Mouse (Mus musculus): ENCODE data around the gene Slit1. TPM values are rescaled to one million over a fixed set of nuclear protein-coding genes. Genes with fewer than 3 reads are reported as not detected.

The Slit1 gene
- polyA plus RNA-seq, 1 experiment = 0.80 TPM

DNA sequence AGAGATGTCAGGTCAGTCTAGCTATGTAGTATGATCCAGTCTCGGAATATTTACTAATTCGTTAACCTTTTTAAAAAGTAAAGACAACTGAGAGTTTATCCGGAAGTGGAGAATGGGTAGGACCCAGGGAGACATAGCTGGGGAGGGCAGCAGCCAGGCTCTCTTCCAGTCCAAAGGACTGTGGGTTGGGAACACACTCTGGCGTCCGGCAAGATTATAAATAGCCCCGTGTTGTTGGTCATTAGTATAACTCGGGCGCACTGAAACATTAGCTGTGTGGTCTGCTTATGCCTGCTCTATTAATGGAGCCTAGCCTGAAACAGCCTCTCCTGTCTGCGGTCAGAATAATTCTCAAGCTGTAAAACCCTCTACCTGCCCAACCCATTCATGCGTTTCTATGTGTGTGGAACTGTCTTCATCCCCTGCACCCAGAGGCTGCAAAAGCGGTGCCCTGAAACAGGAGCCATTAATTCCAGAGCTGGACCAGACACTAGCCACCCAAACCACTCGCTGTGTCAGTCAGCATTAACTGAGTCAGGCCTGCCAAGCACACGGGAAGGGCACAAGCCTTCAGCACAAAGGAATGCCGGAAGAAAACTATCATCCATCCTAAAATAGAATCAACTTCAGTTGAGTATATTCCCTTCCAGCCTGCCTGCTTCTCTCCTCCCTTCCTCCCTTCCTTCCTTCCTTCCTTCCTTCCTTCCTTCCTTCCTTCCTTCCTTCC is 122.9 kb downstream of the Slit1 start:
- no peaks in the 10 kb centered on the region for H3K79me2 ChIP-seq (ENCODE audit: control insufficient read depth, insufficient read depth)
- no peaks in the 10 kb centered on the region for H3K27me3 ChIP-seq (ENCODE audit: control insufficient read depth, insufficient read depth, insufficient read length)
- no peak overlapping the region for H3K4me3 ChIP-seq
- no peak overlapping the region for H3ac ChIP-seq (ENCODE audit: control insufficient read depth, insufficient read length)
- TF ChIP-seq TCF12 (IDR thresholded peaks at IDR 0.05; ENCODE audit: insufficient read depth, poor library complexity, severe bottlenecking) = no peak
- peak in 1 of 3 experiments; percentile 10 for TF ChIP-seq MYOD1 (IDR thresholded peaks at IDR 0.05; ENCODE audit: control insufficient read depth in 1 of 3, insufficient read length in 2 of 3, low read depth in 2 of 3)
- peak in 1 of 3 experiments; percentile 26 for TF ChIP-seq MYOG (IDR thresholded peaks at IDR 0.05; ENCODE audit: control insufficient read depth in 1 of 3, insufficient read depth in 1 of 3, insufficient read length in 2 of 3, low read depth in 2 of 3)
- peak overlapping the region; percentile 63 for H3K4me2 ChIP-seq (ENCODE audit: low read depth)
- H3K36me3 ChIP-seq (ENCODE audit: control insufficient read depth, insufficient read depth) = no peaks in the 10 kb centered on the region

DNA sequence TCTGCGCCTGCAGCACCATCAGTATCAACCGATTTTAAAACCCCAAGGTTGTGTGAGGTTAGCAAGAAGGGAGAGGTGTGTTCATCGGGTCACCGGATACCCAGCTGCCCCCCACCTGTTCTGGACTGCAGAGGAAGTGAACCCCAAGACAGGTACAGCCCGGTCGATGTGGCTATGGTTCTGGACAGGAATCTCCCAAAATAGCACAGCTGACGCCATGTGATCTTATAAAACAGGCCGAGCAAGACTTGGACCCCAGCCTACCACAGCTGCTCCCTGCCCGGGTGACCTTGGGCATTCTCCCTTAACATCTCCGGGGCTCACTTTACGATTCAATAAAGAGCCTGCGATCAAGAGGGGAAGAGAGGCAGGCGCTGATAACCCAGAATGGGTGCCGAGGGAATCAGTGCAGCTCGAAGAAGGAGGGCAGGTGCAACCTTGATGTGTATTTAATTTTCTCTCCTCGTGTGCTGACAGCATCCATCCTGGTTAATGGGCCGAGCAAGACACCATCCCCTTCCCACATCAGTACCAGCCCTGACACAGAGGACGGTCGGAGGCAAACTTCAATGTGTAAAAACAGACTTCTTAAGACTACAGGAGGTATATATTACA is 124.6 kb downstream of the Slit1 start:
- Histone ChIP-seq H3K4me2 (ENCODE audit: low read depth) (peak overlapping the region; percentile 24), H3K36me3 (ENCODE audit: control insufficient read depth, insufficient read depth) (no peaks in the 10 kb centered on the region), H3ac (ENCODE audit: control insufficient read depth, insufficient read length) (no peak overlapping the region), H3K79me2 (ENCODE audit: control insufficient read depth, insufficient read depth) (no peaks in the 10 kb centered on the region), H3K4me3 (no peak overlapping the region), H3K27me3 (ENCODE audit: control insufficient read depth, insufficient read depth, insufficient read length) (peaks cover 7% of the 10 kb centered on the region)
- no peak for TF ChIP-seq TCF12 (IDR thresholded peaks at IDR 0.05; ENCODE audit: insufficient read depth, poor library complexity, severe bottlenecking)
- no peak for TF ChIP-seq MAX (IDR thresholded peaks at IDR 0.05; ENCODE audit: low read depth)
- TF ChIP-seq POLR2AphosphoS2 (IDR thresholded peaks at IDR 0.05; ENCODE audit: insufficient read length, low read depth) = no peak
- TF ChIP-seq REST (IDR thresholded peaks at IDR 0.05; ENCODE audit: insufficient read depth, insufficient read length) = no peak
- TF ChIP-seq CEBPB (IDR thresholded peaks at IDR 0.05; ENCODE audit: insufficient read depth, poor library complexity, severe bottlenecking) = no peak
- TF ChIP-seq MYOD1 (IDR thresholded peaks at IDR 0.05; ENCODE audit: control insufficient read depth in 1 of 3, insufficient read length in 2 of 3, low read depth in 2 of 3) = peak in 2 of 3 experiments; percentile 33 to 68
- TF ChIP-seq E2F4 (IDR thresholded peaks at IDR 0.05; ENCODE audit: insufficient read depth) = no peak
- TF ChIP-seq USF1 (IDR thresholded peaks at IDR 0.05; ENCODE audit: low read depth) = peak; percentile 38
- peak; percentile 33 to 76 (median 71) for TF ChIP-seq MYOG (IDR thresholded peaks at IDR 0.05; ENCODE audit: control insufficient read depth in 1 of 3, insufficient read depth in 1 of 3, insufficient read length in 2 of 3, low read depth in 2 of 3)

DNA sequence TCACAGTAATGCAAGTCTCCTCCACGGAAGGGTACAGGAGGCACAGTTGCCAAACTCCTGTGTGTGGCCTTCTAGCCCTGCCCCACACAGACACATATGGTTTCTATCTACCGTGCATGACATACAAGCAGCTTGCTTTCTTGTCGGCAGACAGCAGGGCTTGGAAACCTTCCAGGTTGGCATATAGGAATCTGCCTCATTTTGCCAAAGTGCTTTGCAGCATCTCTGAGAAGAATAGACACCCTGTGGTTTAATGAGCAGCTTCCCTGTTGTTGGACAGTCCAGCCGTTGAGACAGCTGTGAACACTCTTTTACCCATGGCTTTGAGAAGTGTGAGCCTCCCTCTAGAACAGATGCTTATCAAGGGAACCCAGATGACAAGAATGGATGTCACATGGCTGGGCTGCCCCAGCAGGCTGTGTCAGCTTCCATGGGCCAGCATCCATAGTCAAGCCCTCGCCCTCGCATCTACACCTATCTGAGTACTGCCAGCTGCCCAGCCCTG is 125.3 kb downstream of the Slit1 start:
- Histone ChIP-seq H3K4me3 (no peak overlapping the region), H3K36me3 (ENCODE audit: control insufficient read depth, insufficient read depth) (no peaks in the 10 kb centered on the region), H3K27me3 (ENCODE audit: control insufficient read depth, insufficient read depth, insufficient read length) (peaks cover 7% of the 10 kb centered on the region), H3K79me2 (ENCODE audit: control insufficient read depth, insufficient read depth) (no peaks in the 10 kb centered on the region), H3K4me2 (ENCODE audit: low read depth) (no peak overlapping the region), H3ac (ENCODE audit: control insufficient read depth, insufficient read length) (no peak overlapping the region)
- TF ChIP-seq MYOG (IDR thresholded peaks at IDR 0.05; ENCODE audit: control insufficient read depth in 1 of 3, insufficient read depth in 1 of 3, insufficient read length in 2 of 3, low read depth in 2 of 3) (no peak), CEBPB (IDR thresholded peaks at IDR 0.05; ENCODE audit: insufficient read depth, poor library complexity, severe bottlenecking) (no peak), MYOD1 (IDR thresholded peaks at IDR 0.05; ENCODE audit: control insufficient read depth in 1 of 3, insufficient read length in 2 of 3, low read depth in 2 of 3) (no peak), E2F4 (IDR thresholded peaks at IDR 0.05; ENCODE audit: insufficient read depth) (no peak)

DNA sequence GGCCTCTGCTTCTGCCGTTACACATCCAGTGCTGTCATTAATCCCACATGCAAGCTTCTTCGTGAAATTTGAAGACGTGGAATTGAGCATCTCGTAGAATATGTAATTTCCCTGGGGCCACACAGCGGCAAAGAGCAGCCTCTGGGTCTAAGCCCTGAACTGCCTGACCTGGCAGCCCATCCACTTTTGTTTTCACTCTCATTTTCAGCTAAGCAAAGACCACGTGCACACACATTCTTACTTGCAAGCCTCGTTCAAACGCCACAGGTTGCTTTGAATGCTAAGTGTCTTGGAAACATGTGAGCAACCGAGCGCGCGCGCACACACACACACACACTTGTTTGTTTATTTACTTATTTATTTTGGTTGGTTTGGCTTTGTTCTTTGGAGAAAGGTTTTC is 126.4 kb downstream of the Slit1 start:
- Histone ChIP-seq H3K36me3 (ENCODE audit: control insufficient read depth, insufficient read depth) (no peaks in the 10 kb centered on the region), H3K27me3 (ENCODE audit: control insufficient read depth, insufficient read depth, insufficient read length) (peaks cover 7% of the 10 kb centered on the region)

DNA sequence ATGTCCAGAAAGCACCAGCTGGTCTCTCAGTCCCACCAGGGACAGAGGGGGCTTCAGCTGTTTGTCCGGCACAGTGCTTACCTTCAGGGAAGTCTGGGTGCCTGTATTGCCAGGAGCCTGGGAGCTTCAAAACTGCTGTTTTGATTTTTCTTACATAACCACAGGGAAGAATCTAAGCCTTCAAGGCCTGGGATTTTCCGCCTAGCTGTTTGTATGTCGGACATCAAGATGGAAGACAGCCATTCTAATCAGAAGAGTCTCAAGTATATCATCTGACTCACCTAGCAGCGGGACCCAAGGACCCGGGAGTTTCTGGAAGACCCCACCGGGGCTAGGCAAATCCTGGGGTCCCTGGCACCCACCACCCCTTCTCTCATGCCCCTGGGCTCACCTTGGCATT is 127.2 kb downstream of the Slit1 start:
- no peak overlapping the region for H3K4me2 ChIP-seq (ENCODE audit: low read depth)
- H3ac ChIP-seq (ENCODE audit: control insufficient read depth, insufficient read length) = no peak overlapping the region
- peaks cover 7% of the 10 kb centered on the region for H3K27me3 ChIP-seq (ENCODE audit: control insufficient read depth, insufficient read depth, insufficient read length)
- no peaks in the 10 kb centered on the region for H3K79me2 ChIP-seq (ENCODE audit: control insufficient read depth, insufficient read depth)
- TF ChIP-seq TCF3 (IDR thresholded peaks at IDR 0.05; ENCODE audit: insufficient read length, low read depth) (no peak), MYOD1 (IDR thresholded peaks at IDR 0.05; ENCODE audit: control insufficient read depth in 1 of 3, insufficient read length in 2 of 3, low read depth in 2 of 3) (no peak), MYOG (IDR thresholded peaks at IDR 0.05; ENCODE audit: control insufficient read depth in 1 of 3, insufficient read depth in 1 of 3, insufficient read length in 2 of 3, low read depth in 2 of 3) (no peak), E2F4 (IDR thresholded peaks at IDR 0.05; ENCODE audit: insufficient read depth) (no peak), USF1 (IDR thresholded peaks at IDR 0.05; ENCODE audit: low read depth) (no peak), TCF12 (IDR thresholded peaks at IDR 0.05; ENCODE audit: insufficient read depth, poor library complexity, severe bottlenecking) (no peak), SRF (IDR thresholded peaks at IDR 0.05; ENCODE audit: control insufficient read depth, insufficient read length, low read depth) (no peak), REST (IDR thresholded peaks at IDR 0.05; ENCODE audit: insufficient read depth, insufficient read length) (no peak), CEBPB (IDR thresholded peaks at IDR 0.05; ENCODE audit: insufficient read depth, poor library complexity, severe bottlenecking) (no peak), POLR2A (IDR thresholded peaks at IDR 0.05; ENCODE audit: insufficient read length, low read depth) (no peak), POLR2AphosphoS2 (IDR thresholded peaks at IDR 0.05; ENCODE audit: insufficient read length, low read depth) (no peak), MAX (IDR thresholded peaks at IDR 0.05; ENCODE audit: low read depth) (no peak)
- no peaks in the 10 kb centered on the region for H3K36me3 ChIP-seq (ENCODE audit: control insufficient read depth, insufficient read depth)
- H3K4me3 ChIP-seq = no peak overlapping the region

More for the DNA sequence above, 126.4 kb downstream of the Slit1 start:
- H3K4me2 ChIP-seq (ENCODE audit: low read depth) = no peak overlapping the region
- no peak overlapping the region for H3K4me3 ChIP-seq
- TF ChIP-seq SRF (IDR thresholded peaks at IDR 0.05; ENCODE audit: control insufficient read depth, insufficient read length, low read depth) (no peak), USF1 (IDR thresholded peaks at IDR 0.05; ENCODE audit: low read depth) (no peak), CEBPB (IDR thresholded peaks at IDR 0.05; ENCODE audit: insufficient read depth, poor library complexity, severe bottlenecking) (no peak), TCF12 (IDR thresholded peaks at IDR 0.05; ENCODE audit: insufficient read depth, poor library complexity, severe bottlenecking) (no peak), REST (IDR thresholded peaks at IDR 0.05; ENCODE audit: insufficient read depth, insufficient read length) (no peak), MAX (IDR thresholded peaks at IDR 0.05; ENCODE audit: low read depth) (no peak), MYOD1 (IDR thresholded peaks at IDR 0.05; ENCODE audit: control insufficient read depth in 1 of 3, insufficient read length in 2 of 3, low read depth in 2 of 3) (no peak), POLR2AphosphoS2 (IDR thresholded peaks at IDR 0.05; ENCODE audit: insufficient read length, low read depth) (no peak), E2F4 (IDR thresholded peaks at IDR 0.05; ENCODE audit: insufficient read depth) (no peak), TCF3 (IDR thresholded peaks at IDR 0.05; ENCODE audit: insufficient read length, low read depth) (no peak), MYOG (IDR thresholded peaks at IDR 0.05; ENCODE audit: control insufficient read depth in 1 of 3, insufficient read depth in 1 of 3, insufficient read length in 2 of 3, low read depth in 2 of 3) (no peak), POLR2A (IDR thresholded peaks at IDR 0.05; ENCODE audit: insufficient read length, low read depth) (no peak)
- no peak overlapping the region for H3ac ChIP-seq (ENCODE audit: control insufficient read depth, insufficient read length)
- H3K79me2 ChIP-seq (ENCODE audit: control insufficient read depth, insufficient read depth) = no peaks in the 10 kb centered on the region
